Mouse (Mus musculus): ENCODE results near the gene Col23a1. TPM values are rescaled to one million over a fixed set of nuclear protein-coding genes. Genes with fewer than 3 reads are reported as not detected.

Col23a1 gene
- polyA plus RNA-seq, 1 experiment, result 0.76 TPM

- no peaks in the 10 kb centered on the region for H3K4me1 ChIP-seq (ENCODE audit: control insufficient read depth, insufficient read depth, low read length)
- TF ChIP-seq CTCF (IDR thresholded peaks at IDR 0.05; ENCODE audit: low read depth, low read length) (no peak), EP300 (IDR thresholded peaks at IDR 0.05; ENCODE audit: insufficient read depth, low read depth, low read length) (no peak), POLR2A (IDR thresholded peaks at IDR 0.05; ENCODE audit: insufficient read depth, low read length) (no peak)
- no peaks in the 10 kb centered on the region for H3K36me3 ChIP-seq (ENCODE audit: control insufficient read depth, insufficient read depth, low read length, poor library complexity, severe bottlenecking)
These were observed 195.4 kb downstream of the Col23a1 start for GRCm38 (mm10) chr11:51485051-51485521.

GRCm38 (mm10) chr11:51485775-51486464 is 196.2 kb downstream of the Col23a1 start:
- H3K4me3 ChIP-seq (ENCODE audit: low read depth, low read length), result no peak overlapping the region
- H3K9ac ChIP-seq (ENCODE audit: low read depth, poor library complexity, severe bottlenecking), result no peak overlapping the region
- H3K27ac ChIP-seq (ENCODE audit: insufficient read depth, low read length), result no peak overlapping the region
- H3K9me3 ChIP-seq (replicated peaks; ENCODE audit: control insufficient read depth, insufficient read depth, low read length, poor library complexity, severe bottlenecking), result no peaks in the 10 kb centered on the region
- no peaks in the 10 kb centered on the region for H3K4me1 ChIP-seq (ENCODE audit: control insufficient read depth, insufficient read depth, low read length)
- TF ChIP-seq EP300 (IDR thresholded peaks at IDR 0.05; ENCODE audit: insufficient read depth, low read depth, low read length), result no peak
- no peak for TF ChIP-seq CTCF (IDR thresholded peaks at IDR 0.05; ENCODE audit: low read depth, low read length)
- no peak for TF ChIP-seq POLR2A (IDR thresholded peaks at IDR 0.05; ENCODE audit: insufficient read depth, low read length)
- H3K36me3 ChIP-seq (ENCODE audit: control insufficient read depth, insufficient read depth, low read length, poor library complexity, severe bottlenecking), result no peaks in the 10 kb centered on the region
- H3K27me3 ChIP-seq (ENCODE audit: control insufficient read depth, insufficient read depth, low read length, poor library complexity, severe bottlenecking), result no peaks in the 10 kb centered on the region

More at GRCm38 (mm10) chr11:51485051-51485521, 195.4 kb downstream of the Col23a1 start:
- Histone ChIP-seq H3K27ac (ENCODE audit: insufficient read depth, low read length) (no peak overlapping the region), H3K9ac (ENCODE audit: low read depth, poor library complexity, severe bottlenecking) (no peak overlapping the region), H3K9me3 (replicated peaks; ENCODE audit: control insufficient read depth, insufficient read depth, low read length, poor library complexity, severe bottlenecking) (no peaks in the 10 kb centered on the region), H3K4me3 (ENCODE audit: low read depth, low read length) (no peak overlapping the region), H3K27me3 (ENCODE audit: control insufficient read depth, insufficient read depth, low read length, poor library complexity, severe bottlenecking) (no peaks in the 10 kb centered on the region)

GRCm38 (mm10) chr11:51488813-51489212 is 199.1 kb downstream of the Col23a1 start:
- no peak overlapping the region for H3K27ac ChIP-seq (ENCODE audit: insufficient read depth, low read length)
- H3K36me3 ChIP-seq (ENCODE audit: control insufficient read depth, insufficient read depth, low read length, poor library complexity, severe bottlenecking), result no peaks in the 10 kb centered on the region
- TF ChIP-seq EP300 (IDR thresholded peaks at IDR 0.05; ENCODE audit: insufficient read depth, low read depth, low read length) (no peak), CTCF (IDR thresholded peaks at IDR 0.05; ENCODE audit: low read depth, low read length) (no peak), POLR2A (IDR thresholded peaks at IDR 0.05; ENCODE audit: insufficient read depth, low read length) (no peak)
- H3K9ac ChIP-seq (ENCODE audit: low read depth, poor library complexity, severe bottlenecking), result no peak overlapping the region
- H3K27me3 ChIP-seq (ENCODE audit: control insufficient read depth, insufficient read depth, low read length, poor library complexity, severe bottlenecking), result no peaks in the 10 kb centered on the region
- no peaks in the 10 kb centered on the region for H3K4me1 ChIP-seq (ENCODE audit: control insufficient read depth, insufficient read depth, low read length)
- no peaks in the 10 kb centered on the region for H3K9me3 ChIP-seq (replicated peaks; ENCODE audit: control insufficient read depth, insufficient read depth, low read length, poor library complexity, severe bottlenecking)
- no peak overlapping the region for H3K4me3 ChIP-seq (ENCODE audit: low read depth, low read length)

- TF ChIP-seq CTCF (IDR thresholded peaks at IDR 0.05; ENCODE audit: low read depth, low read length) (no peak), POLR2A (IDR thresholded peaks at IDR 0.05; ENCODE audit: insufficient read depth, low read length) (no peak), EP300 (IDR thresholded peaks at IDR 0.05; ENCODE audit: insufficient read depth, low read depth, low read length) (no peak)
- no peaks in the 10 kb centered on the region for H3K9me3 ChIP-seq (replicated peaks; ENCODE audit: control insufficient read depth, insufficient read depth, low read length, poor library complexity, severe bottlenecking)
These were observed 203.7 kb downstream of the Col23a1 start for GRCm38 (mm10) chr11:51493421-51493820.

GRCm38 (mm10) chr11:51494178-51494577 is 204.5 kb downstream of the Col23a1 start:
- no peak overlapping the region for H3K4me3 ChIP-seq (ENCODE audit: low read depth, low read length)
- no peak overlapping the region for H3K9ac ChIP-seq (ENCODE audit: low read depth, poor library complexity, severe bottlenecking)
- H3K36me3 ChIP-seq (ENCODE audit: control insufficient read depth, insufficient read depth, low read length, poor library complexity, severe bottlenecking), result no peaks in the 10 kb centered on the region
- no peaks in the 10 kb centered on the region for H3K4me1 ChIP-seq (ENCODE audit: control insufficient read depth, insufficient read depth, low read length)
- no peaks in the 10 kb centered on the region for H3K9me3 ChIP-seq (replicated peaks; ENCODE audit: control insufficient read depth, insufficient read depth, low read length, poor library complexity, severe bottlenecking)
- H3K27me3 ChIP-seq (ENCODE audit: control insufficient read depth, insufficient read depth, low read length, poor library complexity, severe bottlenecking), result no peaks in the 10 kb centered on the region
- TF ChIP-seq EP300 (IDR thresholded peaks at IDR 0.05; ENCODE audit: insufficient read depth, low read depth, low read length), result no peak
- TF ChIP-seq CTCF (IDR thresholded peaks at IDR 0.05; ENCODE audit: low read depth, low read length), result no peak
- no peak for TF ChIP-seq POLR2A (IDR thresholded peaks at IDR 0.05; ENCODE audit: insufficient read depth, low read length)
- no peak overlapping the region for H3K27ac ChIP-seq (ENCODE audit: insufficient read depth, low read length)

More at GRCm38 (mm10) chr11:51493421-51493820, 203.7 kb downstream of the Col23a1 start:
- H3K36me3 ChIP-seq (ENCODE audit: control insufficient read depth, insufficient read depth, low read length, poor library complexity, severe bottlenecking), result no peaks in the 10 kb centered on the region
- no peak overlapping the region for H3K4me3 ChIP-seq (ENCODE audit: low read depth, low read length)
- no peaks in the 10 kb centered on the region for H3K27me3 ChIP-seq (ENCODE audit: control insufficient read depth, insufficient read depth, low read length, poor library complexity, severe bottlenecking)
- no peak overlapping the region for H3K9ac ChIP-seq (ENCODE audit: low read depth, poor library complexity, severe bottlenecking)
- no peak overlapping the region for H3K27ac ChIP-seq (ENCODE audit: insufficient read depth, low read length)
- no peaks in the 10 kb centered on the region for H3K4me1 ChIP-seq (ENCODE audit: control insufficient read depth, insufficient read depth, low read length)

- Histone ChIP-seq H3K9ac (ENCODE audit: low read depth, poor library complexity, severe bottlenecking) (no peak overlapping the region), H3K9me3 (replicated peaks; ENCODE audit: control insufficient read depth, insufficient read depth, low read length, poor library complexity, severe bottlenecking) (no peaks in the 10 kb centered on the region), H3K36me3 (ENCODE audit: control insufficient read depth, insufficient read depth, low read length, poor library complexity, severe bottlenecking) (no peaks in the 10 kb centered on the region), H3K4me1 (ENCODE audit: control insufficient read depth, insufficient read depth, low read length) (no peaks in the 10 kb centered on the region), H3K27ac (ENCODE audit: insufficient read depth, low read length) (no peak overlapping the region), H3K27me3 (ENCODE audit: control insufficient read depth, insufficient read depth, low read length, poor library complexity, severe bottlenecking) (no peaks in the 10 kb centered on the region), H3K4me3 (ENCODE audit: low read depth, low read length) (no peak overlapping the region)
- TF ChIP-seq EP300 (IDR thresholded peaks at IDR 0.05; ENCODE audit: insufficient read depth, low read depth, low read length) (no peak), POLR2A (IDR thresholded peaks at IDR 0.05; ENCODE audit: insufficient read depth, low read length) (no peak), CTCF (IDR thresholded peaks at IDR 0.05; ENCODE audit: low read depth, low read length) (no peak)
These were observed 210.1 kb downstream of the Col23a1 start for GRCm38 (mm10) chr11:51499776-51500175.
